Mouse (Mus musculus) kidney, embryonic 16.5 days (tissue): Measurements from ENCODE around the gene Cyp2b10. TPM values are rescaled to one million over a fixed set of nuclear protein-coding genes. Genes with fewer than 3 reads are reported as not detected.
"Not testable (repeated sequence)": the region's sequence is repeated elsewhere in the genome, so short reads cannot be mapped to it uniquely, and the experiment has no call there.

Source experiments
- ATAC-seq: fragments of 200-750 bp; cut with Nextera tagmentation; 2 replicates; pipeline ENCODE4 v1.8.0; 2017; ENCODE audit warnings: moderate TSS enrichment; ENCODE audit not compliant: low FRiP score, low TSS enrichment
- H3K27ac ChIP-seq: fragments of 300-500 bp; sonication (generic); 2 replicates; pipeline ENCODE4 v1.5.1; 2014; ENCODE audit warnings: low read length
- H3K27me3 ChIP-seq: fragments of 300-500 bp; sonication (generic); 2 replicates; pipeline ENCODE4 v1.6.1; 2014; ENCODE audit warnings: low read length, control low read depth, mixed read lengths; ENCODE audit not compliant: insufficient read depth
- H3K36me3 ChIP-seq: fragments of 300-500 bp; sonication (generic); 2 replicates; pipeline ENCODE4 v1.6.1; 2014; ENCODE audit warnings: low read length, control low read depth, mixed read lengths; ENCODE audit not compliant: insufficient read depth
- H3K4me1 ChIP-seq: fragments of 300-500 bp; sonication (generic); 2 replicates; pipeline ENCODE4 v1.6.1; 2014; ENCODE audit warnings: low read length, control low read depth, mixed read lengths; ENCODE audit not compliant: insufficient read depth
- H3K4me2 ChIP-seq: fragments of 300-500 bp; sonication (generic); replicated peaks from 2 replicates; pipeline ENCODE4 v1.6.1; 2014; ENCODE audit warnings: low read depth, low read length
- H3K4me3 ChIP-seq: fragments of 300-500 bp; sonication (generic); 2 replicates; pipeline ENCODE4 v1.5.1; 2014; ENCODE audit warnings: mild to moderate bottlenecking, low read length
- H3K9ac ChIP-seq: fragments of 300-500 bp; sonication (generic); replicated peaks from 2 replicates; pipeline ENCODE4 v1.6.1; 2014; ENCODE audit warnings: low read length
- H3K9me3 ChIP-seq: fragments of 300-500 bp; sonication (generic); 2 replicates; pipeline ENCODE4 v1.6.1; 2016; ENCODE audit warnings: low read length, control low read depth
- WGBS: fragments of 180-500 bp; shearing (Covaris S2); extraction: QIAGEN DNeasy Blood & Tissue Kit; methylation state at CpG from one replicate; pipeline ENCODE4 v1.1.7; 2014; 5-methylcytosine and 5-hydroxymethylcytosine counted together
- polyA plus RNA-seq: library from polyadenylated mRNA; unstranded; fragments of >200 nt; fragmentation: Nextera tagmentation; extraction: Ambion mirVana; gene quantifications from 2 replicates; pipeline ENCODE4 v1.2.1, GENCODE M21; 2015

The Cyp2b10 gene
- polyA plus RNA-seq, 1 experiment from 2014 or later = not detected

- Histone ChIP-seq H3K9ac (no peak overlapping the region), H3K27ac (no peak overlapping the region), H3K36me3 (no peaks in the 10 kb centered on the region), H3K4me1 (no peaks in the 10 kb centered on the region), H3K27me3 (0 out of 2 replicates have a peak, but pooled peaks cover 2% of the 10 kb centered on the region), H3K9me3 (no peaks in the 10 kb centered on the region), H3K4me3 (no peak overlapping the region), H3K4me2 (no peak overlapping the region)
- 64% methylated on average over 6 of the region's 6 CpGs for WGBS
- ATAC-seq = no peak
Measured at GRCm38 (mm10) chr7:25878735-25879134, 18.7 kb upstream of the Cyp2b10 start.

- H3K9me3 ChIP-seq, ATAC-seq: not testable (repeated sequence)
- WGBS = 21% methylated on average over 7 of the region's 7 CpGs
Measured at GRCm38 (mm10) chr7:25880721-25881120, 16.7 kb upstream of the Cyp2b10 start.

GRCm38 (mm10) chr7:25884272-25884671 lies 13.1 kb upstream of the Cyp2b10 start:
- Histone ChIP-seq H3K9ac (no peak overlapping the region), H3K4me2 (no peak overlapping the region), H3K9me3 (no peaks in the 10 kb centered on the region), H3K27me3 (0 out of 2 replicates have a peak, but pooled peaks cover 2% of the 10 kb centered on the region), H3K4me1 (no peaks in the 10 kb centered on the region), H3K4me3 (no peak overlapping the region), H3K36me3 (no peaks in the 10 kb centered on the region), H3K27ac (no peak overlapping the region)
- ATAC-seq = no peak
- 80% methylated on average over 1 of the region's 1 CpGs for WGBS

More at GRCm38 (mm10) chr7:25880721-25881120, 16.7 kb upstream of the Cyp2b10 start:
- H3K4me2 ChIP-seq, H3K4me1 ChIP-seq, H3K4me3 ChIP-seq, H3K36me3 ChIP-seq, H3K27me3 ChIP-seq, H3K27ac ChIP-seq, H3K9ac ChIP-seq: not testable (repeated sequence)

GRCm38 (mm10) chr7:25887758-25888157 lies 9.7 kb upstream of the Cyp2b10 start:
- Histone ChIP-seq H3K9me3 (no peaks in the 10 kb centered on the region), H3K4me2 (no peak overlapping the region), H3K27ac (no peak overlapping the region), H3K36me3 (no peaks in the 10 kb centered on the region), H3K4me3 (no peak overlapping the region), H3K9ac (no peak overlapping the region), H3K27me3 (no peaks in the 10 kb centered on the region), H3K4me1 (no peaks in the 10 kb centered on the region)
- WGBS = 81% methylated on average over 3 of the region's 3 CpGs
- no peak for ATAC-seq

- H3K9me3 ChIP-seq = no peaks in the 10 kb centered on the region; the same call in 1 of the 2 replicates
- H3K4me3 ChIP-seq = no peak overlapping the region
- no peak overlapping the region for H3K27ac ChIP-seq
- no peak overlapping the region for H3K9ac ChIP-seq
- no peaks in the 10 kb centered on the region for H3K27me3 ChIP-seq
- H3K4me2 ChIP-seq = no peak overlapping the region
- ATAC-seq = no peak
- H3K36me3 ChIP-seq = no peaks in the 10 kb centered on the region
- H3K4me1 ChIP-seq = no peaks in the 10 kb centered on the region
- WGBS = 73% methylated on average over 5 of the region's 5 CpGs
Measured at GRCm38 (mm10) chr7:25893159-25893558, 4.3 kb upstream of the Cyp2b10 start.

- no peaks in the 10 kb centered on the region for H3K4me1 ChIP-seq
- no peaks in the 10 kb centered on the region; the same call in 1 of the 2 replicates for H3K9me3 ChIP-seq
- H3K4me3 ChIP-seq = no peak overlapping the region
- H3K27me3 ChIP-seq = no peaks in the 10 kb centered on the region
- no peak overlapping the region for H3K9ac ChIP-seq
- no peak overlapping the region for H3K4me2 ChIP-seq
- 56% methylated on average over 1 of the region's 1 CpGs for WGBS
- no peaks in the 10 kb centered on the region for H3K36me3 ChIP-seq
- H3K27ac ChIP-seq = no peak overlapping the region
- no peak for ATAC-seq
Measured at GRCm38 (mm10) chr7:25895162-25895561, 2.3 kb upstream of the Cyp2b10 start.

- H3K4me2 ChIP-seq = no peak overlapping the region
- no peaks in the 10 kb centered on the region for H3K36me3 ChIP-seq
- 0 out of 2 replicates have a peak, but pooled peaks cover 5% of the 10 kb centered on the region for H3K4me1 ChIP-seq
- no peak overlapping the region for H3K27ac ChIP-seq
- no peak overlapping the region for H3K4me3 ChIP-seq
- no peak overlapping the region for H3K9ac ChIP-seq
- ATAC-seq = no peak
- H3K27me3 ChIP-seq = no peaks in the 10 kb centered on the region
- 82% methylated on average over 7 of the region's 7 CpGs for whole genome bisulfite sequencing
- H3K9me3 ChIP-seq = no peaks in the 10 kb centered on the region; the same call in 1 of the 2 replicates
Measured at GRCm38 (mm10) chr7:25898064-25898463, 644 bp downstream of the Cyp2b10 start.

- 31% methylated on average over 8 of the region's 8 CpGs for WGBS
- H3K9ac ChIP-seq = no peak overlapping the region
- no peak overlapping the region for H3K4me3 ChIP-seq
- H3K27ac ChIP-seq = no peak overlapping the region
- no peaks in the 10 kb centered on the region for H3K27me3 ChIP-seq
- H3K9me3 ChIP-seq = no peaks in the 10 kb centered on the region
- 0 out of 2 replicates have a peak, but pooled peaks cover 5% of the 10 kb centered on the region for H3K4me1 ChIP-seq
- no peaks in the 10 kb centered on the region for H3K36me3 ChIP-seq
- no peak for ATAC-seq
- no peak overlapping the region for H3K4me2 ChIP-seq
Measured at GRCm38 (mm10) chr7:25902061-25902690, 4.8 kb downstream of the Cyp2b10 start.

- H3K4me3 ChIP-seq = no peak overlapping the region
- no peak overlapping the region for H3K27ac ChIP-seq
- no peak overlapping the region for H3K9ac ChIP-seq
- 0 out of 2 replicates have a peak, but pooled peaks cover 5% of the 10 kb centered on the region for H3K4me1 ChIP-seq
- no peak for ATAC-seq
- H3K27me3 ChIP-seq = no peaks in the 10 kb centered on the region
- no peaks in the 10 kb centered on the region for H3K36me3 ChIP-seq
- H3K9me3 ChIP-seq = no peaks in the 10 kb centered on the region
- H3K4me2 ChIP-seq = no peak overlapping the region
- WGBS = 55% methylated on average over 14 of the region's 14 CpGs
Measured at GRCm38 (mm10) chr7:25903156-25903555, 5.7 kb downstream of the Cyp2b10 start.

GRCm38 (mm10) chr7:25904066-25904465 lies 6.6 kb downstream of the Cyp2b10 start:
- Histone ChIP-seq H3K27me3 (no peaks in the 10 kb centered on the region), H3K27ac (no peak overlapping the region), H3K9ac (no peak overlapping the region), H3K4me2 (no peak overlapping the region), H3K4me1 (0 out of 2 replicates have a peak, but pooled peaks cover 5% of the 10 kb centered on the region), H3K36me3 (no peaks in the 10 kb centered on the region), H3K9me3 (no peaks in the 10 kb centered on the region), H3K4me3 (no peak overlapping the region)
- WGBS = 47% methylated on average over 3 of the region's 3 CpGs
- no peak for ATAC-seq
